Mouse (Mus musculus) hindbrain, embryonic 10.5 days (tissue): Measurements from ENCODE around the gene Kansl1l. TPM values are rescaled to one million over a fixed set of nuclear protein-coding genes. Genes with fewer than 3 reads are reported as not detected.

ENCODE experiments used
- DNase-seq: peaks from one replicate; pipeline ENCODE4 v3.0.0-alpha.2; 2017; ENCODE audit warnings: low spot score
- H3K27ac ChIP-seq: fragments of 300-500 bp; sonication (generic); 2 replicates; pipeline ENCODE4 v1.5.1; 2016; ENCODE audit warnings: mild to moderate bottlenecking, moderate library complexity
- H3K27me3 ChIP-seq: fragments of 300-500 bp; sonication (generic); 2 replicates; pipeline ENCODE4 v1.6.1; 2016; ENCODE audit warnings: mild to moderate bottlenecking; ENCODE audit not compliant: poor library complexity, insufficient read depth, severe bottlenecking
- H3K36me3 ChIP-seq: fragments of 300-500 bp; sonication (generic); 2 replicates; pipeline ENCODE4 v1.6.1; 2016; ENCODE audit warnings: mild to moderate bottlenecking, moderate library complexity
- H3K4me1 ChIP-seq: fragments of 300-500 bp; sonication (generic); replicated peaks from 2 replicates; pipeline ENCODE4 v1.6.1; 2016; ENCODE audit warnings: mild to moderate bottlenecking
- H3K4me3 ChIP-seq: fragments of 300-500 bp; sonication (generic); 2 replicates; pipeline ENCODE4 v1.5.1; 2016; ENCODE audit warnings: mild to moderate bottlenecking, moderate library complexity
- H3K9me3 ChIP-seq: fragments of 300-500 bp; sonication (generic); 2 replicates; pipeline ENCODE4 v1.6.1; 2016; ENCODE audit warnings: mild to moderate bottlenecking, moderate library complexity
- WGBS: fragments of 180-500 bp; shearing (Covaris S2); methylation state at CpG from one replicate; pipeline ENCODE4 v1.1.7; 2016; 5-methylcytosine and 5-hydroxymethylcytosine counted together
- polyA plus RNA-seq: library from polyadenylated mRNA; unstranded; fragments of >200 nt; fragmentation: Nextera tagmentation; extraction: Ambion mirVana; gene quantifications from 2 replicates; pipeline ENCODE4 v1.2.1, GENCODE M21; 2016

Kansl1l gene
- polyA plus RNA-seq, 1 experiment from 2014 or later: 11.3 TPM

GRCm38 (mm10) chr1:66838184-66839042 is 21.1 kb upstream of the Kansl1l start:
- peak; percentile 60 for DNase-seq
- H3K36me3 ChIP-seq: peaks cover 12% of the 10 kb centered on the region
- 63% methylated on average over 16 of the region's 16 CpGs for WGBS
- no peaks in the 10 kb centered on the region for H3K27me3 ChIP-seq
- H3K9me3 ChIP-seq: no peaks in the 10 kb centered on the region
- H3K4me1 ChIP-seq: no peaks in the 10 kb centered on the region
- no peak overlapping the region for H3K27ac ChIP-seq
- H3K4me3 ChIP-seq: no peak overlapping the region

- no peak for DNase-seq
- H3K36me3 ChIP-seq: 0 out of 2 replicates have a peak, but pooled peaks cover 3% of the 10 kb centered on the region
- H3K4me1 ChIP-seq: no peaks in the 10 kb centered on the region
- H3K9me3 ChIP-seq: no peaks in the 10 kb centered on the region
- no peak overlapping the region for H3K4me3 ChIP-seq
- H3K27me3 ChIP-seq: no peaks in the 10 kb centered on the region
- no peak overlapping the region for H3K27ac ChIP-seq
- WGBS: 87% methylated on average over 3 of the region's 3 CpGs
Observed at GRCm38 (mm10) chr1:66837207-66837606, 19.8 kb upstream of the Kansl1l start.

- H3K4me1 ChIP-seq: no peaks in the 10 kb centered on the region
- H3K36me3 ChIP-seq: 0 out of 2 replicates have a peak, but pooled peaks cover 3% of the 10 kb centered on the region
- WGBS: 89% methylated on average over 7 of the region's 7 CpGs
- no peaks in the 10 kb centered on the region for H3K9me3 ChIP-seq
- no peak for DNase-seq
- H3K27ac ChIP-seq: no peak overlapping the region
- H3K4me3 ChIP-seq: no peak overlapping the region
- no peaks in the 10 kb centered on the region for H3K27me3 ChIP-seq
Observed at GRCm38 (mm10) chr1:66832636-66833165, 15.3 kb upstream of the Kansl1l start.

- Histone ChIP-seq H3K4me1 (no peaks in the 10 kb centered on the region), H3K27me3 (no peaks in the 10 kb centered on the region), H3K36me3 (0 out of 2 replicates have a peak, but pooled peaks cover 3% of the 10 kb centered on the region), H3K27ac (no peak overlapping the region), H3K9me3 (no peaks in the 10 kb centered on the region), H3K4me3 (no peak overlapping the region)
- 67% methylated on average over 9 of the region's 9 CpGs for WGBS
- no peak for DNase-seq
Observed at GRCm38 (mm10) chr1:66831824-66832600, 14.7 kb upstream of the Kansl1l start.

- Histone ChIP-seq H3K9me3 (no peaks in the 10 kb centered on the region), H3K27ac (no peak overlapping the region), H3K36me3 (no peaks in the 10 kb centered on the region), H3K4me1 (no peaks in the 10 kb centered on the region), H3K27me3 (no peaks in the 10 kb centered on the region), H3K4me3 (no peak overlapping the region)
- DNase-seq: no peak
- WGBS: 80% methylated on average over 9 of the region's 9 CpGs
Observed at GRCm38 (mm10) chr1:66829400-66830080, 12.2 kb upstream of the Kansl1l start.

- peaks cover 21% of the 10 kb centered on the region for H3K27me3 ChIP-seq
- H3K36me3 ChIP-seq: no peaks in the 10 kb centered on the region
Observed at GRCm38 (mm10) chr1:66821966-66822365, 4.6 kb upstream of the Kansl1l start.

GRCm38 (mm10) chr1:66820241-66820640 is 2.9 kb upstream of the Kansl1l start:
- no peak for DNase-seq
- Histone ChIP-seq H3K9me3 (no peaks in the 10 kb centered on the region), H3K36me3 (no peaks in the 10 kb centered on the region), H3K27ac (no peak overlapping the region), H3K27me3 (peaks cover 21% of the 10 kb centered on the region), H3K4me1 (peaks cover 10% of the 10 kb centered on the region), H3K4me3 (no peak overlapping the region)
- 40% methylated on average over 7 of the region's 7 CpGs for WGBS

More at GRCm38 (mm10) chr1:66821966-66822365, 4.6 kb upstream of the Kansl1l start:
- Histone ChIP-seq H3K9me3 (no peaks in the 10 kb centered on the region), H3K4me3 (no peak overlapping the region), H3K4me1 (peaks cover 6% of the 10 kb centered on the region), H3K27ac (no peak overlapping the region)
- 78% methylated on average over 9 of the region's 9 CpGs for WGBS
- DNase-seq: no peak

- H3K9me3 ChIP-seq: no peaks in the 10 kb centered on the region
- H3K27ac ChIP-seq: peak overlapping the region; percentile 99
- H3K4me1 ChIP-seq: peaks cover 16% of the 10 kb centered on the region
- under 1% methylated on average over 20 of the region's 20 CpGs for WGBS
- DNase-seq: no peak
- H3K27me3 ChIP-seq: peaks cover 21% of the 10 kb centered on the region
- H3K4me3 ChIP-seq: peak overlapping the region; percentile 84
- H3K36me3 ChIP-seq: no peaks in the 10 kb centered on the region
Observed at GRCm38 (mm10) chr1:66817865-66818315, 528 bp upstream of the Kansl1l start.

- peak overlapping the region; percentile 84 for H3K4me3 ChIP-seq
Observed at GRCm38 (mm10) chr1:66816837-66817452, 417 bp downstream of the Kansl1l start.

GRCm38 (mm10) chr1:66815941-66816777 is 1.2 kb downstream of the Kansl1l start:
- 1% methylated on average over 39 of the region's 39 CpGs for WGBS
- Histone ChIP-seq H3K27me3 (peaks cover 21% of the 10 kb centered on the region), H3K36me3 (no peaks in the 10 kb centered on the region), H3K4me3 (peak overlapping the region; percentile 84), H3K27ac (peak overlapping the region; percentile 99), H3K4me1 (peaks cover 16% of the 10 kb centered on the region), H3K9me3 (no peaks in the 10 kb centered on the region)
- DNase-seq: peak; percentile 68

More at GRCm38 (mm10) chr1:66816837-66817452, 417 bp downstream of the Kansl1l start:
- under 1% methylated on average over 61 of the region's 63 CpGs for WGBS
- Histone ChIP-seq H3K27ac (peak overlapping the region; percentile 99), H3K4me1 (peaks cover 16% of the 10 kb centered on the region), H3K36me3 (no peaks in the 10 kb centered on the region), H3K9me3 (no peaks in the 10 kb centered on the region), H3K27me3 (peaks cover 21% of the 10 kb centered on the region)
- peak; percentile 97 for DNase-seq

- H3K36me3 ChIP-seq: no peaks in the 10 kb centered on the region
- no peak for DNase-seq
- H3K27ac ChIP-seq: no peak overlapping the region
- no peak overlapping the region for H3K4me3 ChIP-seq
- no peaks in the 10 kb centered on the region for H3K9me3 ChIP-seq
- H3K4me1 ChIP-seq: peaks cover 11% of the 10 kb centered on the region
- WGBS: 75% methylated on average over 8 of the region's 8 CpGs
- H3K27me3 ChIP-seq: peaks cover 15% of the 10 kb centered on the region
Observed at GRCm38 (mm10) chr1:66814756-66815155, 2.6 kb downstream of the Kansl1l start.
